Mouse (Mus musculus) thymus, adult 2 months (tissue): ENCODE measurements around the gene Wipf3.

Experiments
- CTCF ChIP-seq: fragments of 200-500 bp; IDR thresholded peaks from 2 replicates; pipeline ENCODE4 v1.5.1; 2012; ENCODE audit warnings: mild to moderate bottlenecking, control low read depth, low read length, moderate library complexity, borderline replicate concordance; ENCODE audit not compliant: control insufficient read depth, poor library complexity, insufficient read depth; ENCODE audit errors: extremely low read depth
- POLR2A ChIP-seq: fragments of 200-500 bp; IDR thresholded peaks from 2 replicates; pipeline ENCODE4 v1.6.1; 2012; ENCODE audit warnings: mild to moderate bottlenecking, low read length, control low read depth, moderate library complexity; ENCODE audit not compliant: control insufficient read depth, poor library complexity, insufficient read depth; ENCODE audit errors: extremely low read depth

DNA sequence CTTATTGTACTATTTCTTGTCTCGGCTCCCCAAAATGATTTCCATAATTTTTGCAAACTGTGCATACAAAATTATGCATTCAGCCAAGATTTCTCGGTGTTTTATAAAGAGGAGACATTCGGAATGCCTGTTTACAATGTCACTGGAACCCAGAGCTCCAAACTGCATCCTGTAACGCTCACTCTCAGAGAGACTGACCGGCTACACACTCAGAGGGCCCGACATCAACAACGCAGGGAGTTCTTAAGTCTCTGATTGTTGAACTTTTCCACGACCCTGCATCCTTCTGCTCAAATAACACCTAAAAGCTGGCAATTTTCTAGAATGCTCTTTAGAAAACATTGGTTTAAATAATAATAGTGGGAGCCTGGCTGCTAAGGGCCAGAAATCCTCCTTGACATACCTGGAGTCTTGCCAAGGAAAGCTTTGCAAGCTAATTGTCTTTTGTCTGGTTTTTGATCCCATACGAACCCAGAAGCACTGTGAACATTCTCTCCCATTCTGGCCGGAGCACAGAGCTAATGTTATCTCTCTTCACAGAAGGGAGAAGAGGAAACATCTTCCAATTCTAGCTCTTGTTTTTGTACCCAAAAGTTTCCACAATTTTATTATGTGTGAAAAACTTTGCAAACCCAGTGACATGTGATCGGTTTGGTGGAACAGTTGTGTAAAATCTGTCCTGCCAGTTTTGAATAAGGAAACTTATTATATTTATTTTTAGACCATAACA, 30.0 kb upstream of the Wipf3 start:
- TF ChIP-seq POLR2A (no peak), CTCF (no peak)
